Mouse (Mus musculus) myocyte (in vitro differentiated cells): ENCODE data around the gene Myl7. TPM values are rescaled to one million over a fixed set of nuclear protein-coding genes. Genes with fewer than 3 reads are reported as not detected.

ENCODE experiments used
- H3K27me3 ChIP-seq: one replicate; pipeline ENCODE4 v1.6.1; 2011; ENCODE audit not compliant: control insufficient read depth, insufficient read depth, insufficient read length
- H3K36me3 ChIP-seq: one replicate; pipeline ENCODE4 v1.6.1; 2011; ENCODE audit not compliant: control insufficient read depth, insufficient read depth
- H3K4me2 ChIP-seq: one replicate; pipeline ENCODE4 v1.6.1; 2011; ENCODE audit warnings: low read depth, control low read depth
- H3K4me3 ChIP-seq: one replicate; pipeline ENCODE4 v1.5.1; 2011; ENCODE audit warnings: mild to moderate bottlenecking, control low read depth, moderate library complexity
- H3K79me2 ChIP-seq: one replicate; pipeline ENCODE4 v1.6.1; 2011; ENCODE audit not compliant: control insufficient read depth, insufficient read depth
- H3ac ChIP-seq: one replicate; pipeline ENCODE4 v1.6.1; 2011; ENCODE audit not compliant: control insufficient read depth, insufficient read length
- CEBPB ChIP-seq: IDR thresholded peaks from 2 replicates; pipeline ENCODE4 v1.6.1; 2011; ENCODE audit warnings: mild to moderate bottlenecking, moderate library complexity; ENCODE audit not compliant: poor library complexity, insufficient read depth, severe bottlenecking
- E2F4 ChIP-seq: IDR thresholded peaks from one replicate; pipeline ENCODE4 v1.6.1; 2011; ENCODE audit warnings: mild to moderate bottlenecking, control low read depth, moderate library complexity; ENCODE audit not compliant: insufficient read depth
- MAX ChIP-seq: IDR thresholded peaks from one replicate; pipeline ENCODE4 v1.6.1; 2011; ENCODE audit warnings: low read depth, mild to moderate bottlenecking, control low read depth
- MYOD1 ChIP-seq, 3 experiments: IDR thresholded peaks; one replicate each; pipeline ENCODE4 v1.6.1; 2011; ENCODE audit warnings: control low read depth in 2 of 3, low read depth in 2 of 3, mild to moderate bottlenecking in 2 of 3, moderate library complexity in 1 of 3; ENCODE audit not compliant: insufficient read length in 2 of 3, control insufficient read depth in 1 of 3
- MYOG ChIP-seq, 3 experiments: IDR thresholded peaks; one replicate each; pipeline ENCODE4 v1.6.1; 2011; ENCODE audit warnings: control low read depth in 2 of 3, low read depth in 2 of 3, mild to moderate bottlenecking in 2 of 3; ENCODE audit not compliant: insufficient read length in 2 of 3, control insufficient read depth in 1 of 3, insufficient read depth in 1 of 3
- POLR2A ChIP-seq: IDR thresholded peaks from one replicate; pipeline ENCODE4 v1.6.1; 2011; ENCODE audit warnings: low read depth, mild to moderate bottlenecking, control low read depth, moderate library complexity; ENCODE audit not compliant: insufficient read length
- POLR2AphosphoS2 ChIP-seq: IDR thresholded peaks from one replicate; pipeline ENCODE4 v1.6.1; 2011; ENCODE audit warnings: low read depth, control low read depth; ENCODE audit not compliant: insufficient read length
- REST ChIP-seq: IDR thresholded peaks from one replicate; pipeline ENCODE4 v1.6.1; 2011; ENCODE audit warnings: mild to moderate bottlenecking, control low read depth, moderate library complexity; ENCODE audit not compliant: insufficient read depth, insufficient read length
- SRF ChIP-seq: IDR thresholded peaks from one replicate; pipeline ENCODE4 v1.6.1; 2011; ENCODE audit warnings: low read depth; ENCODE audit not compliant: control insufficient read depth, insufficient read length
- TCF12 ChIP-seq: IDR thresholded peaks from one replicate; pipeline ENCODE4 v1.6.1; 2011; ENCODE audit warnings: mild to moderate bottlenecking, control low read depth; ENCODE audit not compliant: poor library complexity, insufficient read depth, severe bottlenecking
- TCF3 ChIP-seq: IDR thresholded peaks from one replicate; pipeline ENCODE4 v1.6.1; 2011; ENCODE audit warnings: low read depth, control low read depth; ENCODE audit not compliant: insufficient read length
- USF1 ChIP-seq: IDR thresholded peaks from one replicate; pipeline ENCODE4 v1.6.1; 2011; ENCODE audit warnings: low read depth, mild to moderate bottlenecking, control low read depth, moderate library complexity
- polyA plus RNA-seq: library from polyadenylated mRNA; unstranded; fragments of >200 nt; fragmentation: generic; extraction: Trizol; gene quantifications from one replicate; pipeline ENCODE4 v1.2.1, GENCODE M21; 2012; ENCODE audit warnings: missing spikeins

The Myl7 gene
- polyA plus RNA-seq, 1 experiment: not detected

GRCm38 (mm10) chr11:5918111-5918510, 19.5 kb upstream of the Myl7 start:
- Histone ChIP-seq H3K4me2 (no peak overlapping the region), H3K4me3 (no peak overlapping the region), H3K79me2 (no peaks in the 10 kb centered on the region), H3K36me3 (no peaks in the 10 kb centered on the region), H3ac (no peak overlapping the region), H3K27me3 (peaks cover 15% of the 10 kb centered on the region)
- TF ChIP-seq SRF (no peak), E2F4 (no peak), POLR2AphosphoS2 (no peak), TCF12 (no peak), CEBPB (no peak), POLR2A (no peak), MAX (no peak)

- TF ChIP-seq TCF12: no peak
- TF ChIP-seq SRF: no peak
- TF ChIP-seq MYOG (IDR thresholded peaks at IDR 0.05; ENCODE audit: control insufficient read depth in 1 of 3, insufficient read depth in 1 of 3, insufficient read length in 2 of 3, low read depth in 2 of 3): no peak
- TF ChIP-seq MYOD1 (IDR thresholded peaks at IDR 0.05; ENCODE audit: control insufficient read depth in 1 of 3, insufficient read length in 2 of 3, low read depth in 2 of 3): no peak
- no peak for TF ChIP-seq USF1
- TF ChIP-seq MAX: no peak
- TF ChIP-seq CEBPB: no peak
- TF ChIP-seq POLR2A: no peak
- no peak for TF ChIP-seq E2F4
- no peak for TF ChIP-seq REST
- no peak for TF ChIP-seq TCF3
- no peak for TF ChIP-seq POLR2AphosphoS2
- Histone ChIP-seq H3K36me3 (no peaks in the 10 kb centered on the region), H3K4me2 (no peak overlapping the region), H3K79me2 (no peaks in the 10 kb centered on the region), H3ac (no peak overlapping the region), H3K27me3 (peaks cover 6% of the 10 kb centered on the region), H3K4me3 (no peak overlapping the region)
Measured at GRCm38 (mm10) chr11:5916178-5916548, 17.6 kb upstream of the Myl7 start.

- Histone ChIP-seq H3ac (no peak overlapping the region), H3K4me2 (no peak overlapping the region), H3K4me3 (no peak overlapping the region), H3K27me3 (peaks cover 9% of the 10 kb centered on the region), H3K36me3 (no peaks in the 10 kb centered on the region), H3K79me2 (no peaks in the 10 kb centered on the region)
- TF ChIP-seq MYOD1 (IDR thresholded peaks at IDR 0.05; ENCODE audit: control insufficient read depth in 1 of 3, insufficient read length in 2 of 3, low read depth in 2 of 3): no peak
- TF ChIP-seq POLR2A: no peak
Measured at GRCm38 (mm10) chr11:5915429-5916177, 17.0 kb upstream of the Myl7 start.

DNA sequence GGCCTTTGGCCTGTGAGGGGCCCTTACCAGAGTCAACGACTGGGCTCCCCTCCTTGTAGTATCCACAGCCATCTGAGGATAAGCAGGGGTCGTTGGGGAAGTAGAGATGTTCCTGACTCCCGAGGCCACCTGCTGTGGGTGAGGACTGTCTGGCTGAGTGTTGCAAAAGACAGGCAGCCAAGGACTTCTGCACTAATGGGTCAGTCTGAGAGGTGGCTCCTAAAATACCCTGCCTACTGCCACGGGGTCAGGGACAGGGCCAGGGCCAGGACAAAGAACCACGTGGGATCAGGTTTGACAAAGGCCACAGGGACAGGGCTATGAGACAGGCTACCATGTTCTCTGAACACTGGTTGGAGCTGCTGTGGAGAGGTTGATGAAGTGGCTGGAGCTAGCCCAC, 16.4 kb upstream of the Myl7 start:
- TF ChIP-seq MYOD1 (IDR thresholded peaks at IDR 0.05; ENCODE audit: control insufficient read depth in 1 of 3, insufficient read length in 2 of 3, low read depth in 2 of 3) (no peak), REST (no peak), E2F4 (no peak), USF1 (no peak), POLR2A (no peak), SRF (no peak), CEBPB (no peak), MYOG (IDR thresholded peaks at IDR 0.05; ENCODE audit: control insufficient read depth in 1 of 3, insufficient read depth in 1 of 3, insufficient read length in 2 of 3, low read depth in 2 of 3) (no peak), TCF3 (no peak), MAX (no peak), TCF12 (no peak), POLR2AphosphoS2 (no peak)
- H3ac ChIP-seq: no peak overlapping the region
- H3K4me3 ChIP-seq: no peak overlapping the region
- H3K36me3 ChIP-seq: no peaks in the 10 kb centered on the region
- no peak overlapping the region for H3K4me2 ChIP-seq
- peaks cover 15% of the 10 kb centered on the region for H3K27me3 ChIP-seq
- H3K79me2 ChIP-seq: no peaks in the 10 kb centered on the region

- no peaks in the 10 kb centered on the region for H3K36me3 ChIP-seq
- no peak for TF ChIP-seq MYOG (IDR thresholded peaks at IDR 0.05; ENCODE audit: control insufficient read depth in 1 of 3, insufficient read depth in 1 of 3, insufficient read length in 2 of 3, low read depth in 2 of 3)
- no peak for TF ChIP-seq MAX
- TF ChIP-seq REST: no peak
- no peak for TF ChIP-seq SRF
- TF ChIP-seq MYOD1 (IDR thresholded peaks at IDR 0.05; ENCODE audit: control insufficient read depth in 1 of 3, insufficient read length in 2 of 3, low read depth in 2 of 3): peak in 2 of 3 experiments; percentile 50 to 59
- no peak for TF ChIP-seq POLR2A
- no peak for TF ChIP-seq POLR2AphosphoS2
- no peak overlapping the region for H3K4me3 ChIP-seq
- H3ac ChIP-seq: no peak overlapping the region
- no peak overlapping the region for H3K4me2 ChIP-seq
- H3K27me3 ChIP-seq: peaks cover 15% of the 10 kb centered on the region
- H3K79me2 ChIP-seq: no peaks in the 10 kb centered on the region
Measured at GRCm38 (mm10) chr11:5913936-5914335, 15.4 kb upstream of the Myl7 start.
